Mouse (Mus musculus): ENCODE data around the gene Fam98c. TPM values are rescaled to one million over a fixed set of nuclear protein-coding genes. Genes with fewer than 3 reads are reported as not detected.
"Not testable (repeated sequence)": the region's sequence is repeated elsewhere in the genome, so short reads cannot be mapped to it uniquely, and the experiment has no call there.

Fam98c gene
- 27.3 and 30.0 TPM in 2 replicates for polyA plus RNA-seq (2015; fragmentation: Nextera tagmentation; extraction: Ambion mirVana)

- Histone ChIP-seq H3K4me2 (ENCODE audit: low read length) (peak within 1 kb of the TSS; percentile 98), H3K9ac (ENCODE audit: low read depth, low read length) (peak within 1 kb of the TSS; percentile 82), H3K36me3 (ENCODE audit: insufficient read depth, low read length) (0 out of 2 replicates have a peak, but pooled peaks cover under 1% of the 10 kb centered on the region), H3K27me3 (ENCODE audit: insufficient read depth, low read length) (peaks cover 5% of the 10 kb centered on the region; the same call in 1 of the 2 replicates), H3K9me3 (replicated peaks; ENCODE audit: low read length) (no peaks in the 10 kb centered on the region), H3K27ac (peak within 1 kb of the TSS; percentile 90), H3K4me1 (replicated peaks; ENCODE audit: insufficient read depth, low read length) (0 out of 2 replicates have a peak, but pooled peaks cover 3% of the 10 kb centered on the region), H3K4me3 (replicated peaks; ENCODE audit: low read depth, low read length) (peak within 1 kb of the TSS; percentile 86)
- 3% methylated on average over 61 of the region's 68 CpGs for WGBS
- DNase-seq (ENCODE audit: low spot score) (peak; percentile 93), ATAC-seq (replicated peaks; ENCODE audit: low FRiP score, low read depth) (peak; percentile 65)
- peak; percentile 54; the same call in 1 of the 2 replicates for TF ChIP-seq CTCF (IDR thresholded peaks at IDR 0.05; ENCODE audit: low read depth)
These were observed at the start of gene Fam98c for GRCm38 (mm10) chr7:29155838-29156782. TSS of gene Fam98c (minus strand) at chr7:29156234.

GRCm38 (mm10) chr7:29202577-29202976 is 46.5 kb upstream of the Fam98c start:
- H3K4me3 ChIP-seq (replicated peaks; ENCODE audit: low read depth, low read length) = no peak overlapping the region
- 82% methylated on average over 6 of the region's 6 CpGs for WGBS
- H3K27me3 ChIP-seq (ENCODE audit: insufficient read depth, low read length) = no peaks in the 10 kb centered on the region
- H3K9ac ChIP-seq (ENCODE audit: low read depth, low read length) = no peak overlapping the region
- TF ChIP-seq CTCF (IDR thresholded peaks at IDR 0.05; ENCODE audit: low read depth) = no peak
- H3K9me3 ChIP-seq (replicated peaks; ENCODE audit: low read length) = no peaks in the 10 kb centered on the region
- ATAC-seq (replicated peaks; ENCODE audit: low FRiP score, low read depth) = no peak
- no peak overlapping the region for H3K27ac ChIP-seq
- H3K4me2 ChIP-seq (ENCODE audit: low read length) = no peak overlapping the region
- no peaks in the 10 kb centered on the region for H3K4me1 ChIP-seq (replicated peaks; ENCODE audit: insufficient read depth, low read length)
- H3K36me3 ChIP-seq (ENCODE audit: insufficient read depth, low read length) = no peaks in the 10 kb centered on the region
- DNase-seq (ENCODE audit: low spot score) = no peak

- not testable (repeated sequence) for H3K4me2 ChIP-seq (ENCODE audit: low read length); DNase-seq (ENCODE audit: low spot score); ATAC-seq (replicated peaks; ENCODE audit: low FRiP score, low read depth); H3K36me3 ChIP-seq (ENCODE audit: insufficient read depth, low read length); H3K9me3 ChIP-seq (replicated peaks; ENCODE audit: low read length); H3K27me3 ChIP-seq (ENCODE audit: insufficient read depth, low read length); H3K4me1 ChIP-seq (replicated peaks; ENCODE audit: insufficient read depth, low read length); H3K4me3 ChIP-seq (replicated peaks; ENCODE audit: low read depth, low read length); H3K9ac ChIP-seq (ENCODE audit: low read depth, low read length); H3K27ac ChIP-seq
- 100% methylated on average over 1 of the region's 1 CpGs for WGBS
These were observed 38.2 kb upstream of the Fam98c start for GRCm38 (mm10) chr7:29194230-29194629.

- peaks cover 17% of the 10 kb centered on the region for H3K4me1 ChIP-seq (replicated peaks; ENCODE audit: insufficient read depth, low read length)
- H3K4me3 ChIP-seq (replicated peaks; ENCODE audit: low read depth, low read length); H3K9me3 ChIP-seq (replicated peaks; ENCODE audit: low read length); H3K27me3 ChIP-seq (ENCODE audit: insufficient read depth, low read length); ATAC-seq (replicated peaks; ENCODE audit: low FRiP score, low read depth); H3K36me3 ChIP-seq (ENCODE audit: insufficient read depth, low read length); H3K27ac ChIP-seq; H3K9ac ChIP-seq (ENCODE audit: low read depth, low read length); H3K4me2 ChIP-seq (ENCODE audit: low read length); DNase-seq (ENCODE audit: low spot score): not testable (repeated sequence)
- 91% methylated on average over 4 of the region's 4 CpGs for WGBS
These were observed 25.3 kb upstream of the Fam98c start for GRCm38 (mm10) chr7:29181323-29181722.

GRCm38 (mm10) chr7:29180854-29181236 is 24.8 kb upstream of the Fam98c start:
- DNase-seq (ENCODE audit: low spot score) (no peak), ATAC-seq (replicated peaks; ENCODE audit: low FRiP score, low read depth) (peak; percentile 7; the same call in 1 of the 2 replicates)
- peaks cover 7% of the 10 kb centered on the region; the same call in 1 of the 2 replicates for H3K36me3 ChIP-seq (ENCODE audit: insufficient read depth, low read length)
- peak overlapping the region; percentile 89 for H3K4me3 ChIP-seq (replicated peaks; ENCODE audit: low read depth, low read length)
- H3K27me3 ChIP-seq (ENCODE audit: insufficient read depth, low read length) = no peaks in the 10 kb centered on the region
- H3K4me2 ChIP-seq (ENCODE audit: low read length) = peak overlapping the region; percentile 21
- no peak for TF ChIP-seq CTCF (IDR thresholded peaks at IDR 0.05; ENCODE audit: low read depth)
- no peak overlapping the region for H3K9ac ChIP-seq (ENCODE audit: low read depth, low read length)
- no peak overlapping the region for H3K27ac ChIP-seq
- H3K4me1 ChIP-seq (replicated peaks; ENCODE audit: insufficient read depth, low read length) = peaks cover 17% of the 10 kb centered on the region
- no peaks in the 10 kb centered on the region for H3K9me3 ChIP-seq (replicated peaks; ENCODE audit: low read length)
- 40% methylated on average over 5 of the region's 5 CpGs for WGBS

GRCm38 (mm10) chr7:29180077-29180853 is 24.2 kb upstream of the Fam98c start, which contains the start of gene Psmd8:
TSS of gene Psmd8 (minus strand) at chr7:29180701.
- H3K9me3 ChIP-seq (replicated peaks; ENCODE audit: low read length) = no peaks in the 10 kb centered on the region
- H3K27ac ChIP-seq = peak within 1 kb of the TSS; percentile 80
- peak within 1 kb of the TSS; percentile 86 for H3K4me2 ChIP-seq (ENCODE audit: low read length)
- peak; percentile 98 for DNase-seq (ENCODE audit: low spot score)
- H3K36me3 ChIP-seq (ENCODE audit: insufficient read depth, low read length) = peaks cover 12% of the 10 kb centered on the region; the same call in 1 of the 2 replicates
- H3K9ac ChIP-seq (ENCODE audit: low read depth, low read length) = peak within 1 kb of the TSS; percentile 83
- no peaks in the 10 kb centered on the region for H3K27me3 ChIP-seq (ENCODE audit: insufficient read depth, low read length)
- H3K4me1 ChIP-seq (replicated peaks; ENCODE audit: insufficient read depth, low read length) = peaks cover 17% of the 10 kb centered on the region
- peak; percentile 67 for TF ChIP-seq CTCF (IDR thresholded peaks at IDR 0.05; ENCODE audit: low read depth)
- H3K4me3 ChIP-seq (replicated peaks; ENCODE audit: low read depth, low read length) = peak within 1 kb of the TSS; percentile 89
- peak; percentile 95 for ATAC-seq (replicated peaks; ENCODE audit: low FRiP score, low read depth)
- under 1% methylated on average over 62 of the region's 62 CpGs for WGBS

Data from kidney, postnatal 0 days (tissue).